9 mouse cellular contexts compared by ENCODE assay signal in the genomic region with DNA sequence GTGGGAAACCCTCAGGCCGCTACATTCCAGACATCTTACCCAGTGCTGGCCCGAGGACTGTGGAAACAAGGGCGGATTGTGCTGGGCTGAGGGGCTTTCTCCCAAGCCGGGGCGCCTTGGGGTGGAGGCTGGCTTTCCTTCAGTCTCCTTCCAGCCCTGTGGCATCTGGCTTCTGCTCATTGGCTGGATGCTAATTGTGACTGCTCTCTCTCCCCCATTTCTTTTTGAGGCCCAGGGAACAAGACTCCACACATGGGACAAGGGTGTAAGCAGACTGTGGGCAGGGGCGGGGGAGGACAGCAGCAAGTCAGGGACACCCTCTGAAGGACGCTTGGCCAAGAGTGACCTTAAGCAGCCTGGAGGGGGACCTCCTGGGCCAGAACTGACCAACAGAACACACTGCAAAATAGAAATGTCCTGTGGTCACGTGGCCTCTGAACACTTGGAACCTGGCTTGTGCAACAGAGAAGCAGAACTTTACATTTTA. TPM values are rescaled to one million over a fixed set of nuclear protein-coding genes. Genes with fewer than 3 reads are reported as not detected.
DNase-seq lines count a peak whose midpoint lies in the region; ATAC-seq and TF ChIP-seq lines count a peak whose summit lies in the region.
"Had no signal": no experiment of that assay in that cellular context is flagged by ENCODE, and none has a peak within 500 bp of the region (broad histone marks: within the 10 kb centered on the region; RNA-seq: fewer than 3 reads in every experiment).

No protein-coding gene starts in this region.

- peak overlapping the region; percentile 75 for H3K27ac ChIP-seq in forebrain, embryonic 16.5 days (ENCODE audit: low read length)

- no peak overlapping the region for H3K4me2 ChIP-seq in forebrain, embryonic 16.5 days (ENCODE audit: low read length)

- H3K27me3 ChIP-seq in E14TG2a.4 (ENCODE audit: insufficient read depth, low read length): no peaks in the 10 kb centered on the region
- no peaks in the 10 kb centered on the region for H3K27me3 ChIP-seq in forebrain, embryonic 16.5 days (replicated peaks; ENCODE audit: control insufficient read depth, insufficient read depth, low read length)

- peak overlapping the region; percentile 34 for H3K9ac ChIP-seq in forebrain, embryonic 16.5 days (replicated peaks; ENCODE audit: low read depth, low read length)

- H3K9me3 ChIP-seq in E14TG2a.4 (ENCODE audit: low read length): no peaks in the 10 kb centered on the region
- H3K9me3 ChIP-seq in forebrain, embryonic 16.5 days (ENCODE audit: control insufficient read depth, low read length): no peaks in the 10 kb centered on the region

- ATAC-seq in forebrain, embryonic 16.5 days: peak; percentile 75

- H3K4me1 ChIP-seq in E14TG2a.4 (replicated peaks; ENCODE audit: low read depth, low read length): peaks cover 66% of the 10 kb centered on the region
- peaks cover 42% of the 10 kb centered on the region for H3K4me1 ChIP-seq in forebrain, embryonic 16.5 days (replicated peaks; ENCODE audit: control insufficient read depth, insufficient read depth, low read length)

- 20% methylated on average over 8 of the region's 8 CpGs for WGBS in forebrain, embryonic 16.5 days

- no peak for TF ChIP-seq CTCF in E14TG2a.4 (conservative IDR thresholded peaks at IDR 0.05; ENCODE audit: low read length)

- peak overlapping the region; percentile 73 for H3K4me3 ChIP-seq in E14TG2a.4 (replicated peaks; ENCODE audit: low read length)
- H3K4me3 ChIP-seq in forebrain, embryonic 16.5 days (replicated peaks; ENCODE audit: low read length): no peak overlapping the region

- DNase-seq in adrenal gland, postnatal 14 days: peak; percentile 70
- no peak for DNase-seq in adrenal gland, adult 8-10 months
- peak; percentile 47 for DNase-seq in kidney, postnatal 14 days
- DNase-seq in naive thymus-derived CD4-positive, alpha-beta T cell, adult 2 months (ENCODE audit: low read depth): peak; percentile 24
- DNase-seq in left cerebral cortex, adult 11 months (ENCODE audit: low spot score): no peak
- DNase-seq in frontal cortex, postnatal 36 days (ENCODE audit: low spot score in 2 of 2): no peak

- no peaks in the 10 kb centered on the region for H3K36me3 ChIP-seq in E14TG2a.4 (ENCODE audit: insufficient read depth, low read length)
- no peaks in the 10 kb centered on the region for H3K36me3 ChIP-seq in forebrain, embryonic 16.5 days (ENCODE audit: control insufficient read depth, insufficient read depth)

RNA-seq across cellular contexts. Expression of gene Gm10277, which starts 3.7 kb away (rescaled TPM):
- total RNA-seq in adrenal gland, postnatal 14 days (2021): not detected in 2 replicates
- not detected for total RNA-seq in adrenal gland, adult 8-10 months (2022)
- 0.99 and 3.3 TPM in 2 replicates for polyA plus RNA-seq in forebrain, embryonic 16.5 days (2015; fragmentation: Nextera tagmentation; extraction: Ambion mirVana)
- total RNA-seq: layer of hippocampus, postnatal 14 days had no signal

RNA-seq across cellular contexts. Expression of gene Myo18a, which starts 28.2 kb away (rescaled TPM):
- total RNA-seq in adrenal gland, postnatal 14 days (2021): 57.6 and 62.5 TPM in 2 replicates
- 100 to 1,000 TPM in 2 of 4 experiments, 10 to 100 TPM in 2; 61.9 to 158 (median 94.7) TPM for total RNA-seq in adrenal gland, adult 8-10 months (2022)
- 54.8 and 59.8 TPM in 2 replicates for polyA plus RNA-seq in forebrain, embryonic 16.5 days (2015; fragmentation: Nextera tagmentation; extraction: Ambion mirVana)

Comparison
In these comparisons a context has a peak if more than half of its experiments do, and no peak if none do; other contexts are left out.
1. DNase-seq: peak in adrenal gland, postnatal 14 days (single experiment), kidney, postnatal 14 days (single experiment) and naive thymus-derived CD4-positive, alpha-beta T cell, adult 2 months (single experiment); none in adrenal gland, adult 8-10 months (single experiment), left cerebral cortex, adult 11 months (single experiment) and frontal cortex, postnatal 36 days (0 of 2).